Mouse (Mus musculus) frontal cortex, adult (tissue): ENCODE results near the gene Gm20388.
A peak's percentile ranks its signal among the peaks of the same experiment; 100 is the strongest.

Source experiments
- ATAC-seq: cut with Nextera tagmentation; 2 replicates; pipeline ENCODE4 v1.9.2; 2017; ENCODE audit warnings: mild to moderate bottlenecking, moderate library complexity, mixed read lengths; ENCODE audit not compliant: low TSS enrichment

Gene Gm20388

GRCm38 (mm10) chr8:121761480-121761879 lies 1850.8 kb downstream of the Gm20388 start:
- no peak for ATAC-seq

DNA sequence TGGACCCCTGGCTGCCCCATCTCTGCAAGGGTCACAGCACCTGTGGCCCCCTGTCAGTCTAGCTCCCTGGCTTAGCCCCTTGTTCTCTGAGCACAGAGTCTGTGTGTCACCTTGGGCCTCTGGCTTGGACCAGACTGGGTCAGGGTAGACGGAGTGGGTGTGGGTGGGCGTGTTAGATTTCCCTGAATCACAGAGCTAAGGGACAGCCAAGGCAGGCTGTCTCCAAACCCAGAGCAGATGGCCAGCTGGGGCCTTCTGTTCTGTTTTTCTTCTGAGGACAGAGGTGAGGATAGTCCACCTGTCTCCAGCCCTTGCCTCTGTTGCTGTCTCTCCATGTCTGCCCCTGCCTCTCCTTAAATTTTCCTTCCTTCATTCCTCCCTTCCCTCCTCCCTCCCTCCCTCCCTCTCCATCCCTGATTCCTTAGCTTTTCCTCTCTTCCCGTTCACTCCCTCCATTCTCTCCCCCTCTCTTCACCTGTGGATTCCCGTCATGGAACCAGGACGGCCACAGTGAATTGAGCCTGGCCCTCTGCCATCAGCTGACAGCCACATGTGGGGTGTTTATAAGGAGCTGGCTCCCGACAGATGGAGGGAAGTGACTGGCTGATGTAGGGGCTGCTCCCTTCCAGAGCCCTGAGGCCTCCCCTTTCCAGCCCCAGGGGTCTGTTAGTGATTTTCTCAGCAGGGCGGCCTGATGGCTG lies 1852.5 kb downstream of the Gm20388 start:
- ATAC-seq, result no peak

DNA sequence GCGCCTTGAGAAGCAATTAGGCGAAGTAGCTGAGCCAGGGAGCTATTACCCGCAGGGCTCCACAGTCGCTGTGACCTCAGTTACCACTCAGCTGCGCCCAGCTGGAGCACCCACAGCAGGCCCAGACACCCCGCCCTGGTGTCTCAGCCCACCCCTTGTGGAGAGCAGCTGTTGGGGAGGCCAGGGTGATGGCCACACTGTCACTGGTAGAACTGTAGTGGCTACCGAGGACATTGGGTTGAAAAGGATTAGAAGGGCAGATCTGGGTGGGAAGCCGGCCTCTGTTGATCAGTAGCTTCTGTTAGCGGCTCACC lies 1853.0 kb downstream of the Gm20388 start:
- no peak for ATAC-seq

DNA sequence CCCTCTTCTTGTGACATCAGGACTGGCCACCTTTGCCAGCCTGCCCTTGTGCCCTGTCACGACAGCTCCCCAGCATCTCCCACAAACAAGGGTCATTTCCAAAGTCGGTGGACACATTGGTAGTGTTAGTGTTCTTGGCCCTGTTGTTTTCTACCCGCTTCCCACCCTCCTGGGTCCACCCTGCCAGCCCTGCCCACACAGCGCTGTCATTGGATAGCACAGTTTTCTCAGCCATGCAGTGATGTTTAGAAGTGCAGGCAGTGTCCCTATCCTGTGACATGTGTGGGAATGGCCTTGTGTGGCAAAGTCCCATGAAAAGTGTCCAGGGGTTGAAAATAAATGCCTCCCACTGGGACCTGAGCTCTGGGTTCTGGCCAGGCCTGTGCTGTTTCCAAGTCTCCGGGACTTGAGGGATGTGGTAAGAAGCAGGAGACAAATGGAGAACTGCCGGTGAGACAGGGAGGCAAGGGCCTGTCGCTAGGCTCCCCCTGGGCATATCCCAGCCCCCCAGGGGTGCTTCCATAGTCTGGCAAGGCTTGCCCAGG lies 1855.0 kb downstream of the Gm20388 start:
- ATAC-seq, result peak; percentile 53; the same call in 1 of the 2 replicates

GRCm38 (mm10) chr8:121769095-121769494 lies 1858.5 kb downstream of the Gm20388 start:
- no peak for ATAC-seq

- no peak for ATAC-seq
These were observed 1859.0 kb downstream of the Gm20388 start for GRCm38 (mm10) chr8:121769621-121770020.

GRCm38 (mm10) chr8:121770845-121771752 lies 1860.5 kb downstream of the Gm20388 start:
- ATAC-seq, result peak; percentile 60

DNA sequence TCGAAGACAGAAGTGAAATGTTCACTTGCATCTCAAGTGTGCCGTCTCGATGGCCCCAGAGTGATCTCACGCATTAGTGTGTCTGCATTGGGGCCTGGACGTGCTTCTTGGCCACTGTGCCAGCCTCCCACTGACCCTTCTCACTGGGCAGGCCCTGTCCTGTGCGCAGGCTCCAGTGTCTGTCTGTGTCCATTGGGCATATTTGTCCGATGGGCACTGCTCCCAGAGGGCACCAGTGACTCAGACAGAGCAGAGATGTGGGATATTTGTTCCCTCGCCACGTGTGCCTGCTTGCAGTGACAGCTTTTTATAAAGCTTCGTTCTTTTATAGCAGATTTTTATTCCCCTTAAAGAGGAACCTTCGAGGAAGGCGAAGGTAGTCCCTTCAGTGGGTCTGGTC lies 1863.2 kb downstream of the Gm20388 start:
- ATAC-seq, result no peak

DNA sequence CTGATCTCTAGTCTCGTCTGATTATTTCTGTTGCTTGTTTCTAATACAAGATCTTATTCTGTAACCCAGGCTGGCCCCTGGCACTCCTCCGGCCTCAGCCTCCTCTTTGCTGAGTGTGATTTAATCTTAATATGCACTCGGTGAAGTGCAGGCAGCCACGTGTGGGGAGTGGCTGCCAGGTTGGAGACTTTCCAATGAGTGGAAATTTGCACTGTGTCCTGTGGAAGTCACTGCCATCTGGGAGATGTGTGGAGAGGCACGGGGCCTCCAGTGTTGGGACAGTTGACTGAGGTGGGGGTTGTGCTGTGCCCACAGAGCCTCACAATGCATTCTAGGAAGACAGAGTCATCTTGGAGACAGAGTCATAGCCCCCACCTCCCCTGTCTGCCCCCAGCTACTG lies 1871.9 kb downstream of the Gm20388 start:
- no peak for ATAC-seq

DNA sequence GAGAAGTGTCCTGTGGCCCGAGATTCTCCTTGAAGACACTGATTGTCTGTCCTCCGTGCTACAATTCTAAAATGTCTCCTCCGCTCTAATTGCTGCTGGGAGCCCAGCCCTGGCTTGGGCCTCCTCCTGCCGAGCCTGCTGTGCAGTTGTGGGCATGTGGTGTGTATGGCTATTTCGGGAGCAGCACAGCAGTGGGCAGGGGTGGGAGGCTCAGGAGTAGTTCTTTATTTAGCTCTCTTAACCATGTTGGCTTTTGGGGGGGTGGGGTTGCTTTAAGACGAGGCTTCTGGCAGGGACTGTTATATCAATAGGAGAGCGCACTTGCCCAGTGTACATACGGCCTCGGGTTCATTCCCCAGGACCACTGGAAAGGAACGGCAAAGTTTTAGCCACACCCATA lies 1875.9 kb downstream of the Gm20388 start:
- ATAC-seq, result peak; percentile 82

GRCm38 (mm10) chr8:121788786-121789185 lies 1878.1 kb downstream of the Gm20388 start:
- ATAC-seq, result no peak

DNA sequence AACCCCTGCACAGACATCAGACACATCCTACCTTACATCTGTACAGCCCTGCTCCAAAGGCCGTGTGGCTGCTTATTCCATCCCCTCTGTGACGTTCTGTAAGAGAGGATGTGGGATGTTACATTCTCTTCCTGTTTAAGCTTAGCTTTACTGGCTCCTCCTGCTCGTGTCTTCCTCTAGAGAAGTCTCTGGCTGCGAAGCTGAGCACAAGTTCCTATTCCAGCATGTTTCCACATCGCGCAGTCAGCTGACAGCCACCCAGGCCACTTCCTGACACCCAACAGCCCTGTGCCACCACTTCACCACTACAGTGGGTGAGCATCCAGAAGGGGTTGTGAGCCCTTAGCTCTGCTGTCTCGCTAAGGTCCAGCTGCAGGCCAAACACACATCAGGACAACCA lies 1881.5 kb downstream of the Gm20388 start:
- ATAC-seq, result peak; percentile 24; the same call in 1 of the 2 replicates

DNA sequence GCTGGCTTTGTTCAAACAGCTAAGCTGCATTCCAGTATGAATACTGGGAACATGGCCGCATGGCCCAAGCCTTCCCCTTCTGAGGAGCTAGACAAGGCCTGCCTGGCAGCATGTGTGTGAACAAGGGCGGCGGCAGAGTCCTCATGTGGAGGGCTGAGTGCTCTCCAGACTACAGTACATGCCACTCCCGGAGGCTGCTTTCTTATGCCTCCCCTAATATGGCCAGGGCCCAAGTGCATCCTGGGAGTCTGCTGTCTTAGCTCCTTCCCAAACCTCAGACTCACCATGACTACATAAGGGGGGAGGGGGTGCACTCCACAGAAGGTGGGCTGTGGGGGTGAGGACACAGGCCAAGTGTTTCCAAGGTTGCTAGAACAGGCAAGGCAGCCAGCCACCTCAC lies 1882.0 kb downstream of the Gm20388 start:
- ATAC-seq, result no peak

GRCm38 (mm10) chr8:121794151-121794550 lies 1883.5 kb downstream of the Gm20388 start:
- ATAC-seq, result no peak

GRCm38 (mm10) chr8:121795461-121795860 lies 1884.8 kb downstream of the Gm20388 start:
- ATAC-seq, result no peak

- no peak for ATAC-seq
These were observed 1885.8 kb downstream of the Gm20388 start for GRCm38 (mm10) chr8:121796406-121796805.

GRCm38 (mm10) chr8:121798401-121798800 lies 1887.8 kb downstream of the Gm20388 start:
- ATAC-seq, result no peak

DNA sequence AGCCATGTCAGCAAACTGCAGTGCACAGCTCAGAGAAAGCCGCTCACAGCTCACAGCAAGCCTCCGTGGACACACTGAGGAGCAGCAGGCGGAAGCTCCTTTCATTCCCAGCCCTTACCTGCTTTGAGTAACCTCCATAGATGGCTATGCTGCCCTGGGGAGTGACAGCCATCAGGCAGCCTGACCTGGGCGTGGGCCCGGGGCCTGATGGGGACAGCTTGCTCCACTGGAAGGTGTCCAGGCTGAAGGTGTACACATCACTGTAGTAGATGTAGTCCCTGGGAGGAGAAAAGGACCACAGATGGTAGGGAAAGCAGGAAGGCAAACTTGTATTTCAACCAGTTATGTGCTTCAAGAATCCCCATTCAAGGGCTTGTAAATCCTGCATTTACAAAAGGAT lies 1894.2 kb downstream of the Gm20388 start:
- no peak for ATAC-seq

GRCm38 (mm10) chr8:121806126-121806525 lies 1895.5 kb downstream of the Gm20388 start:
- no peak for ATAC-seq

GRCm38 (mm10) chr8:121808032-121808431 lies 1897.4 kb downstream of the Gm20388 start:
- ATAC-seq, result no peak

DNA sequence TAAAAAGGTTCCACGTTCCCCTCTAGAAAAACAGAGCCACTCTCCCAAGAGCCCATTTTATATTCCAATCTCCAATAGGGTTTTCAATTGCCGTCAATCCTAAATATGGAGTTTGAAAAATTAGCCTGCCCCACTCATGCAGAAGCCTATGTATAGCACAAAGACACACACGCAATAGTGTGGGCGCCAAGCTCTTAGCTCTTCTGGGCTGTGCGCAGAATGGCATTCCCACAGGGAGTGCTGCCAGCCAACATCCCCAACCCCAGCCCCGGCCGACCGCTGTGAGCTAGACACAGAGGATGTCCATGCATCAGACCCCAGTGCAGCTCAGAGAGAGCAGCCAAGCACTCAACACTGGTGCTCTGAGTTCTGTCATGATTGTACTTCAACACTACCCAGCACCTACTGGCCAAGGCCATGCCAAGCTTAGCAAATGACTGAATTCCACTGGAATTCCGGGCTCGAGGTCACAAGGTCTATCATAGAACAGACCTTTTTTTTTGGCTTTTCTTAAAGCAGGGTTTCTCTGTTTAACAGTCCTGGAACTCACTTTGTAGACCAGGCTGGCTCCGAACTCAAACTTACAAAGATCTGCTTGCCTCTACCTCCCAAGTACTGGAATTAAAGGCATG lies 1899.0 kb downstream of the Gm20388 start:
- peak; percentile 74 for ATAC-seq

DNA sequence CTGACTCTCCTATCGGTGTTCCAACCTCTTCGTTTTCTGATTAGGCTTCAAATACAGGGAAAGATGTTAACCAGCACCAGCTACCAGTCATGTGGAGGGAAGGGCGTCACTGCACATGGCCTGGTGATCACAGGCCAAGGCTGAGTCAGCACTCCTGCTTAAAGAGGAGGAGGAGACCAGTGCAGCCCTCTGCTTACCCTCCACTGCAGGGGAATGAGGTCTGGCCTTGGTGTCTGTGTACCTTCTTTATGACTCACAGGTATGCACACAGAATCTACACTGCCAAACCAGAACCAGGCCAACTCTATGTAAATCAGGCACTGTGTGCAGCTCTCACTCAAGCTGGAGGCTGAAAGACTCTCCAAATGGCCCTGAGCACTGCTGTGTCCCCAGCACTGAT lies 1900.9 kb downstream of the Gm20388 start:
- ATAC-seq, result peak; percentile 44
